Mouse (Mus musculus): ENCODE measurements at regions not wholly inside any gene's neighbourhood (a gene's known extent, or its start where the extent isn't known, plus 50 kb on each side); places are given as distances from the start of the nearest gene placed in this dataset.

DNA sequence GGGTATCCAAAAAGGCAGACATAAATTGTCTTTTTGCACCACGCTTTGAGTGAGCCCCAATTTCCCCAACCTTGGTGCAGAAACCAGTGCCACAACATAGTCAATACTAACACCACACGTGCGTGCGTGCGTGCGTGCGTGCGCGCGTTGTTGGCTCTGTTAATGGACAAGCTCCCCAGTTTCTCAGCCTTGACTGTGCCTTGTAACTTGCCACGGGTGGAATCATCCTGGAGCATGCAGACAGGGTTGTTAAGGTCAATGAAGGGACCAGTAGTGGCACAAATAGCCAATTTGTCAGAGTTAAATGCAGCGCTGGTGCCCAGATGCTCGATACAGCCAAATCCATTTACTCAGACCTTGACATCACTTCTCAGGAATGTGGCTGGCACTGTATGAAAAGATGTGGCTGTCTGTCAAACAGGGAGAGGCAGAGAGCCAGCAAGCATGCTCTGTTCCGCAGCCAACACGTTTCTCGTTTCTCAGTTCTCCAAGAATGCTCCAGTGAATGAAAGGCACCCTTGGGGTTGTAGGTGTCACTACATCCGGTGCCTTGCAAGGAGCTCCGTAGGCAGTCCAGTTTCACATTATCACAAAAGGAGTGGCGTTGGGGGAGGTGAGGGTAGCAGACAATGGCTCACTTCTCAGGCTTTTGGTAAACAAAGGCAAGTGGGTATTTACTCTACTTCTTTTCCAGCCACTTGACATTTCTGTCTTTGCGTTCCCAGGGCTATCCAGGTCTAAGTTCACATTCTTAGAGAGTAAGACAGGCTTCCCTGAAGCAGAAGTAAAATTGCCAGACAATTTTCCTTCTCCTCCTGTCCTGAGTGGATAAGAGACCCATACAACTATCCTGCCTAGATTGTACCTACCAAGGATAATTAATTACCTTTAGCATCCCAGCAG is 53.2 kb upstream of the Usp27x start:
- Histone ChIP-seq H3K9me3 (no peaks in the 10 kb centered on the region), H3K9ac (no peak overlapping the region), H3K4me1 (replicated peaks) (no peaks in the 10 kb centered on the region), H3K4me3 (replicated peaks) (no peak overlapping the region), H3K27me3 (replicated peaks) (no peaks in the 10 kb centered on the region), H3K4me2 (replicated peaks) (0 out of 2 replicates have a peak overlapping the region, but pooled peaks have one; percentile 19), H3K36me3 (no peaks in the 10 kb centered on the region), H3K27ac (no peak overlapping the region)
- peak; percentile 53 for ATAC-seq
- WGBS, result 42% methylated on average over 20 of the region's 20 CpGs
